Mouse (Mus musculus): ENCODE results near the gene Zfp36l2.

DNA sequence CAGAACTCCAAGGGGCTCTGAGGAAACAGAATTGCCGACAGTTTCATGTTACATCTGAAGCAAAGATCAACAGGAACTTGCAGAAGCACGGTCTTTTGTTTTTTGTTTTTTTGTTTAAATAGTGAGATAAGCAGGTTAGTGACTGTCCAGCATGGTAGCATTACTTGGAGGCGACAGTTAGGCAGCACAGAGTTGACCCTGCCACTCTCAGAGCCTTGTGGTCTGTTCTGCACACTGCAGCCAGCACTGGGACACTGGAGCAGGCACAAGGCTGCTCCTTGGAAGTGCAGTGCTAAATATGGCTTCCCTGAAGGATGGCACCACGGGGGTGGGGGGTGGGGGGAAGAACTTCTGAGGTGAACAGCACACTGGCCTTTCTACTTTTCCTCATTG lies 7.3 kb upstream of the Zfp36l2 start:
- TF ChIP-seq POLR2A (IDR thresholded peaks at IDR 0.05; ENCODE audit: borderline replicate concordance, extremely low read depth, low read depth, low read length), result no peak
- TF ChIP-seq CTCF (IDR thresholded peaks at IDR 0.05; ENCODE audit: insufficient read depth, low read length), result no peak

Measured in lung, adult 2 months (tissue).